Mouse (Mus musculus) CH12.LX (cell line): ENCODE results near the gene Psmd9. TPM values are rescaled to one million over a fixed set of nuclear protein-coding genes. Genes with fewer than 3 reads are reported as not detected.

ENCODE experiments used
- DNase-seq: peaks from one replicate; pipeline ENCODE4 v3.0.0-alpha.2; 2013; ENCODE audit errors: extremely low read depth
- H3K27ac ChIP-seq: 2 replicates; pipeline ENCODE4 v1.5.1; 2012; ENCODE audit warnings: low read depth, mild to moderate bottlenecking, control low read depth, moderate library complexity; ENCODE audit not compliant: insufficient read depth
- H3K27me3 ChIP-seq: replicated peaks from 2 replicates; pipeline ENCODE3; 2012; ENCODE audit warnings: inconsistent platforms
- H3K36me3 ChIP-seq, 2 experiments: replicated peaks in 1 of 2; 2 replicates each; pipeline versions ENCODE3 to v1.6.1; 2012; ENCODE audit warnings: inconsistent platforms in 1 of 2, low read length in 1 of 2, mild to moderate bottlenecking in 1 of 2, mixed read lengths in 1 of 2, moderate library complexity in 1 of 2; ENCODE audit not compliant: control insufficient read depth in 1 of 2, insufficient read depth in 1 of 2
- H3K4me1 ChIP-seq, 2 experiments: 2 replicates each; pipeline ENCODE4 v1.6.1; 2012; ENCODE audit warnings: inconsistent platforms in 1 of 2, moderate library complexity in 1 of 2; ENCODE audit not compliant: insufficient read depth in 2 of 2, control insufficient read depth in 1 of 2
- H3K4me2 ChIP-seq: 2 replicates; pipeline ENCODE4 v1.6.1; 2012; ENCODE audit warnings: low read depth, mild to moderate bottlenecking, control low read depth; ENCODE audit not compliant: poor library complexity, insufficient read depth, severe bottlenecking
- H3K4me3 ChIP-seq, 3 experiments: fragments of 150-350 bp in 1 of 3; sonication (generic) in 1 of 3; replicated peaks in 1 of 3; 2 replicates each; pipeline versions ENCODE3 to v1.5.1; 2011 to 2012; ENCODE audit warnings: low read depth in 2 of 3, low read length in 2 of 3, mild to moderate bottlenecking in 2 of 3, moderate library complexity in 2 of 3, control low read depth in 1 of 3, improper control_type of control experiment in 1 of 3, inconsistent platforms in 1 of 3, mixed read lengths in 1 of 3; ENCODE audit not compliant: poor library complexity in 1 of 3
- H3K79me2 ChIP-seq: replicated peaks from 2 replicates; pipeline ENCODE4 v1.6.1; 2012; ENCODE audit warnings: mild to moderate bottlenecking, moderate library complexity; ENCODE audit not compliant: control insufficient read depth, poor library complexity, insufficient read depth, severe bottlenecking; ENCODE audit errors: extremely low read depth
- H3K9ac ChIP-seq: 2 replicates; pipeline ENCODE4 v1.6.1; 2012; ENCODE audit warnings: low read depth, mild to moderate bottlenecking, control low read depth, moderate library complexity; ENCODE audit not compliant: insufficient read depth
- H3K9me3 ChIP-seq: replicated peaks from 2 replicates; pipeline ENCODE3; 2012; ENCODE audit warnings: low read length, inconsistent platforms, mixed read lengths
- BHLHE40 ChIP-seq: IDR thresholded peaks from 2 replicates; pipeline ENCODE4 v1.6.1; 2011; ENCODE audit warnings: mild to moderate bottlenecking, low read depth, low read length, improper control_type of control experiment
- CHD1 ChIP-seq: IDR thresholded peaks from 2 replicates; pipeline ENCODE4 v1.6.1; 2012; ENCODE audit warnings: low read depth, low read length, improper control_type of control experiment, inconsistent platforms
- CHD2 ChIP-seq: IDR thresholded peaks from 2 replicates; pipeline ENCODE4 v1.6.1; 2011; ENCODE audit warnings: low read length, improper control_type of control experiment
- CTCF ChIP-seq, 2 experiments: IDR thresholded peaks in 1 of 2; conservative IDR thresholded peaks in 1 of 2; 2 replicates each; pipeline ENCODE4 v1.5.1; 2011 to 2012; ENCODE audit warnings: low read depth in 2 of 2, low read length in 2 of 2, improper control_type of control experiment in 1 of 2, inconsistent platforms in 1 of 2, mild to moderate bottlenecking in 1 of 2, moderate library complexity in 1 of 2
- E2F4 ChIP-seq: IDR thresholded peaks from 2 replicates; pipeline ENCODE4 v1.6.1; 2011; ENCODE audit warnings: low read depth, low read length, improper control_type of control experiment; ENCODE audit not compliant: insufficient replicate concordance
- ELF1 ChIP-seq: IDR thresholded peaks from 2 replicates; pipeline ENCODE4 v1.6.1; 2014; ENCODE audit warnings: low read depth, mild to moderate bottlenecking, inconsistent platforms, low read length, improper control_type of control experiment
- EP300 ChIP-seq: IDR thresholded peaks from 2 replicates; pipeline ENCODE4 v1.6.1; 2011; ENCODE audit warnings: low read length, improper control_type of control experiment
- ETS1 ChIP-seq: conservative IDR thresholded peaks from 2 replicates; pipeline ENCODE4 v1.6.1; 2012; ENCODE audit warnings: low read depth, mild to moderate bottlenecking, inconsistent platforms, low read length, improper control_type of control experiment, moderate library complexity
- GABPA ChIP-seq: IDR thresholded peaks from 2 replicates; pipeline ENCODE4 v1.6.1; 2012; ENCODE audit warnings: low read depth, low read length, improper control_type of control experiment, inconsistent platforms; ENCODE audit not compliant: insufficient replicate concordance
- HCFC1 ChIP-seq: IDR thresholded peaks from 2 replicates; pipeline ENCODE4 v1.6.1; 2012; ENCODE audit warnings: low read depth, mild to moderate bottlenecking, inconsistent platforms, low read length, improper control_type of control experiment
- IRF4 ChIP-seq: IDR thresholded peaks from 2 replicates; pipeline ENCODE4 v1.6.1; 2014; ENCODE audit warnings: low read depth, mild to moderate bottlenecking, inconsistent platforms, low read length, improper control_type of control experiment
- JUN ChIP-seq: IDR thresholded peaks from 2 replicates; pipeline ENCODE4 v1.6.1; 2011; ENCODE audit warnings: low read depth, mild to moderate bottlenecking, low read length, improper control_type of control experiment, moderate library complexity; ENCODE audit not compliant: insufficient read depth
- JUND ChIP-seq: conservative IDR thresholded peaks from 2 replicates; pipeline ENCODE4 v1.6.1; 2011; ENCODE audit warnings: low read depth, low read length, improper control_type of control experiment
- KAT2A ChIP-seq: IDR thresholded peaks from 2 replicates; pipeline ENCODE4 v1.6.1; 2012; ENCODE audit warnings: low read length, improper control_type of control experiment, inconsistent platforms; ENCODE audit not compliant: insufficient replicate concordance
- MAFK ChIP-seq: IDR thresholded peaks from 2 replicates; pipeline ENCODE4 v1.6.1; 2011; ENCODE audit warnings: low read length, improper control_type of control experiment; ENCODE audit not compliant: insufficient replicate concordance
- MAX ChIP-seq: IDR thresholded peaks from 2 replicates; pipeline ENCODE4 v1.6.1; 2011; ENCODE audit warnings: low read length, improper control_type of control experiment
- MAZ ChIP-seq: IDR thresholded peaks from 2 replicates; pipeline ENCODE4 v1.6.1; 2012; ENCODE audit warnings: low read depth, mild to moderate bottlenecking, inconsistent platforms, low read length, improper control_type of control experiment, moderate library complexity
- MEF2A ChIP-seq: IDR thresholded peaks from 2 replicates; pipeline ENCODE4 v1.6.1; 2014; ENCODE audit warnings: low read depth, mild to moderate bottlenecking, inconsistent platforms, low read length, improper control_type of control experiment, borderline replicate concordance
- MXI1 ChIP-seq: IDR thresholded peaks from 2 replicates; pipeline ENCODE4 v1.6.1; 2011; ENCODE audit warnings: mild to moderate bottlenecking, low read depth, low read length, improper control_type of control experiment
- MYC ChIP-seq: IDR thresholded peaks from 2 replicates; pipeline ENCODE4 v1.6.1; 2011; ENCODE audit warnings: low read depth, mild to moderate bottlenecking, improper control_type of control experiment, low read length
- NELFE ChIP-seq: IDR thresholded peaks from 2 replicates; pipeline ENCODE4 v1.6.1; 2011; ENCODE audit warnings: low read depth, low read length, improper control_type of control experiment
- NRF1 ChIP-seq: IDR thresholded peaks from 2 replicates; pipeline ENCODE4 v1.6.1; 2014; ENCODE audit warnings: low read depth, mild to moderate bottlenecking, inconsistent platforms, low read length, improper control_type of control experiment, moderate library complexity
- PAX5 ChIP-seq: IDR thresholded peaks from 2 replicates; pipeline ENCODE4 v1.6.1; 2012; ENCODE audit warnings: low read length, inconsistent platforms, mixed read lengths
- POLR2A ChIP-seq: IDR thresholded peaks from 2 replicates; pipeline ENCODE4 v1.6.1; 2011; ENCODE audit warnings: low read depth, mild to moderate bottlenecking, improper control_type of control experiment, low read length
- POLR2AphosphoS2 ChIP-seq: IDR thresholded peaks from 2 replicates; pipeline ENCODE4 v1.6.1; 2011; ENCODE audit warnings: low read depth, low read length, improper control_type of control experiment
- RAD21 ChIP-seq: IDR thresholded peaks from 2 replicates; pipeline ENCODE4 v1.6.1; 2011; ENCODE audit warnings: low read depth, mild to moderate bottlenecking, low read length, improper control_type of control experiment, moderate library complexity
- RCOR1 ChIP-seq: conservative IDR thresholded peaks from 2 replicates; pipeline ENCODE4 v1.6.1; 2012; ENCODE audit warnings: low read depth, mild to moderate bottlenecking, inconsistent platforms, low read length, improper control_type of control experiment
- SIN3A ChIP-seq: IDR thresholded peaks from 2 replicates; pipeline ENCODE4 v1.6.1; 2012; ENCODE audit warnings: low read length, improper control_type of control experiment, inconsistent platforms
- SMC3 ChIP-seq: IDR thresholded peaks from 2 replicates; pipeline ENCODE4 v1.6.1; 2011; ENCODE audit warnings: low read depth, low read length, improper control_type of control experiment
- TBP ChIP-seq: conservative IDR thresholded peaks from 2 replicates; pipeline ENCODE4 v1.6.1; 2011; ENCODE audit warnings: low read depth, low read length, improper control_type of control experiment
- TCF12 ChIP-seq: IDR thresholded peaks from 2 replicates; pipeline ENCODE4 v1.6.1; 2014; ENCODE audit warnings: low read depth, mild to moderate bottlenecking, inconsistent platforms, low read length, improper control_type of control experiment
- UBTF ChIP-seq: IDR thresholded peaks from 2 replicates; pipeline ENCODE4 v1.6.1; 2012; ENCODE audit warnings: low read depth, mild to moderate bottlenecking, inconsistent platforms, low read length, improper control_type of control experiment, moderate library complexity
- USF1 ChIP-seq: IDR thresholded peaks from 2 replicates; pipeline ENCODE4 v1.6.1; 2014; ENCODE audit warnings: low read depth, mild to moderate bottlenecking, inconsistent platforms, low read length, improper control_type of control experiment
- USF2 ChIP-seq: conservative IDR thresholded peaks from 2 replicates; pipeline ENCODE4 v1.6.1; 2011; ENCODE audit warnings: low read depth, low read length, improper control_type of control experiment
- ZC3H11A ChIP-seq: IDR thresholded peaks from 2 replicates; pipeline ENCODE4 v1.6.1; 2012; ENCODE audit warnings: low read depth, mild to moderate bottlenecking, inconsistent platforms, low read length, improper control_type of control experiment
- ZKSCAN1 ChIP-seq: IDR thresholded peaks from 2 replicates; pipeline ENCODE4 v1.6.1; 2012; ENCODE audit warnings: low read depth, inconsistent platforms, low read length, improper control_type of control experiment, borderline replicate concordance
- ZMIZ1 ChIP-seq: IDR thresholded peaks from 2 replicates; pipeline ENCODE4 v1.6.1; 2012; ENCODE audit warnings: low read depth, mild to moderate bottlenecking, inconsistent platforms, low read length, improper control_type of control experiment
- ZNF384 ChIP-seq: IDR thresholded peaks from 2 replicates; pipeline ENCODE4 v1.6.1; 2012; ENCODE audit warnings: low read depth, low read length, improper control_type of control experiment, inconsistent platforms
- dilution Hi-C: fragments of 300-500 bp; cut with MboI; formaldehyde crosslinking; loops from 2 replicates; pipeline ENCODE4 v1.14.3; 2020; ENCODE audit warnings: low sequenced_read_pairs; ENCODE audit not compliant: extremely low pct_unique_long_range_greater_than_20kb, extremely low pct_ligation_motif_present
- in situ Hi-C: fragments of 300-500 bp; cut with MboI; formaldehyde crosslinking; loops from 3 replicates; pipeline ENCODE4 v1.14.3; 2019; ENCODE audit warnings: low sequenced_read_pairs, low pct_ligation_motif_present, low pct_unique_long_range_greater_than_20kb, mixed read lengths
- polyA plus RNA-seq: library from polyadenylated mRNA; unstranded; fragments of >175 nt; gene quantifications from 2 replicates; pipeline ENCODE4 v1.2.1, GENCODE M21; 2012; ENCODE audit warnings: low read depth; ENCODE audit not compliant: insufficient read length
- total RNA-seq, 2 experiments: library from RNA; depleted of rRNA; stranded (reverse); fragments of 300-350 nt in 1 of 2; fragments of >200 nt in 1 of 2; gene quantifications; 2 replicates each; pipeline ENCODE4 v1.2.3; 2012 to 2014

The Psmd9 gene
- total and polyA plus RNA-seq, 3 experiments = 30.8 to 38.0 (median 35.5) TPM

DNA sequence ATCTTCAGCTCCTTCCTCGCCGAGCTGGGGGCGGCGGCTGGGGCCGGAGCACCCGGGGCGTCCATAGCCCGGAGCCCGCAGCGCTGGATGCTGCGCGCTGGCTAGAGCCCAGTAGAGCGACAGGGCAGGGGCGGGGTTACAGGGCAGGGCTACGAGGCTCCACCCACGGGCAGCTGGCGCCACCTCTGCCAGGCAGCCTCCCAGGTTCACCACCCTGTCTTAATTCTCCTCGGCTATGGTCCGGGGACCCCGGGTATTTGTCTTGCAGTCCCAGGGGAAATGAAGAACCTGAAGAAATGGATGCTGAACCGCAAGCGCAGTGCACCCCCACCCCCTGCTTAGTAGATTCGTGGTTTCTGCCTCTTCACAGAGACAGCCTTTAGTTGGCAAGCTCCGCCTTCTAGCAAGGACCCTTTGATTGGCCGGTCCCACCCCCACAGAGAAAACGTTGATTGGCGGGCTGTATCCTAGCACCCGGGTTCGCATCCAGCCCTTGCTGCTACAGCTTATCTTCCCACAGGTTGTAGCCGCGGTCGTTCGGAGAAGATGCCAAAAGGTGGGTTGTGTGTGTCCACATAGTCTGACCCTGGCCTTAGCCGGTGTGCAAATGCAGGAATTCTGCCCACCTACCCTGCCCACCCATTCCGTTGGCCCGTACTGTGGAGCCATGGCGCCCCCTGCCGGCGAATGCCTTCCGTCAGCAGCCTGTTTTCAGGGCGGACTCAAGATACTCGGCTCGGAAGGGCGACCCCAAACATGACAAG is 36.7 kb upstream of the Psmd9 start, which contains the start of gene Rhof:
Rhof (minus strand) TSS at position 385 of the 764 bp plus-strand sequence.
- dilution Hi-C loops = no loop called here
- Histone ChIP-seq H3K27me3 (no peaks in the 10 kb centered on the region), H3K4me1 (peaks cover 10 to 84% of the 10 kb centered on the region in 2 experiments), H3K9me3 (no peaks in the 10 kb centered on the region), H3K36me3 (peaks cover 25 to 53% of the 10 kb centered on the region in 2 experiments), H3K4me2 (peak within 1 kb of the TSS; percentile 87), H3K27ac (peak within 1 kb of the TSS; percentile 45), H3K4me3 (peak within 1 kb of the TSS; percentile 72 to 98 (median 79)), H3K9ac (peak within 1 kb of the TSS; percentile 72), H3K79me2 (peaks cover 44% of the 10 kb centered on the region)
- in situ Hi-C loops = loop anchor here (5.0 kb wide), 1 partner anchor 70 kb away; no protein-coding TSS in a partner anchor
- peak; percentile 98 for DNase-seq
- TF ChIP-seq RCOR1 (0 out of 2 replicates have a peak, but pooled peaks have one; percentile 21), PAX5 (no peak), CHD2 (peak; percentile 64; the same call in 1 of the 2 replicates), USF2 (no peak), MXI1 (peak; percentile 38; the same call in 1 of the 2 replicates), MAFK (no peak), ZC3H11A (peak; percentile 77), KAT2A (0 out of 2 replicates have a peak, but pooled peaks have one; percentile 43), HCFC1 (peak; percentile 28; the same call in 1 of the 2 replicates), NRF1 (peak; percentile 55), ZNF384 (no peak), POLR2AphosphoS2 (peak; percentile 72), POLR2A (peak; percentile 76), MAZ (peak; percentile 87), GABPA (no peak), ZMIZ1 (peak; percentile 31; the same call in 1 of the 2 replicates), RAD21 (peak; percentile 90), TCF12 (peak; percentile 65; the same call in 1 of the 2 replicates), MEF2A (peak; percentile 33), ETS1 (peak; percentile 55; the same call in 1 of the 2 replicates), ZKSCAN1 (peak; percentile 85), BHLHE40 (peak; percentile 29; the same call in 1 of the 2 replicates), E2F4 (no peak), MYC (no peak; the same call in 1 of the 2 replicates), CTCF (conservative IDR thresholded peaks at IDR 0.05 in 1 of 2, IDR thresholded peaks at IDR 0.05 in 1 of 2; ENCODE audit: low read depth in 2 of 2, low read length in 2 of 2) (peak; percentile 70 to 97), JUN (no peak), MAX (no peak), EP300 (no peak), UBTF (0 out of 2 replicates have a peak, but pooled peaks have one; percentile 24), SMC3 (peak; percentile 95), ELF1 (peak; percentile 39; the same call in 1 of the 2 replicates), NELFE (peak; percentile 53; the same call in 1 of the 2 replicates), USF1 (no peak), SIN3A (peak; percentile 46; the same call in 1 of the 2 replicates), IRF4 (peak; percentile 17; the same call in 1 of the 2 replicates), JUND (no peak), TBP (no peak), CHD1 (no peak)
